Mouse (Mus musculus) liver, embryonic 14.5 days (tissue): ENCODE data around the gene Nos1ap.

Experiments
- CTCF ChIP-seq: IDR thresholded peaks from 2 replicates; pipeline ENCODE4 v1.5.1; 2016; ENCODE audit warnings: antibody characterized with exemption, low read depth, control low read depth
- EP300 ChIP-seq: IDR thresholded peaks from 2 replicates; pipeline ENCODE4 v1.6.1; 2016; ENCODE audit warnings: antibody characterized with exemption, low read depth

GRCm38 (mm10) chr1:170588879-170589218 lies 812 bp downstream of the Nos1ap start:
- no peak for TF ChIP-seq EP300
- no peak for TF ChIP-seq CTCF
